Mouse (Mus musculus) ovary, postnatal 10 days (tissue): ENCODE data around the gene Magi2.

Experiments used
- DNase-seq: peaks from one replicate; pipeline ENCODE4 v3.0.0; 2022; ENCODE audit warnings: low spot score

Gene Magi2

DNA sequence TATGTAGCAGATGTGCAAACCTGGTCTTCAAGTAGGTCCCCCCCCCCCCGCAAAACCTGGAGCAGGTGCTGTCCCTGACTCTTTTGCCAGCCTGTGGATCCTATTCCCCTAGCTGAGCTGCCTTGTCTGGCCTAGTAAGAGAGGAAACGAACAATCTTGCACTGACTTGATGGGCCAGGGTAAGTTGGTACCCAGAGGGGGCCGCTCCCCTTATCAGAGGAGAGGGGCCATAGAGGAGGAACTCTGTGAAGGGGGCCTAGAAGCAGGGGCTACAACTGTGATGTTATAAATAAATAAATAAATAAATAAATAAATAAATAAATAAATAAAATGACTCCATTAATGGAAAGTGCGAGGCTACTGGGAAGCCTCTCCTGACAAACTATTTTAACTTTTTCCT, 848.0 kb downstream of the Magi2 start:
- DNase-seq: no peak

GRCm38 (mm10) chr5:20078931-20079330, 852.1 kb downstream of the Magi2 start:
- no peak for DNase-seq

DNA sequence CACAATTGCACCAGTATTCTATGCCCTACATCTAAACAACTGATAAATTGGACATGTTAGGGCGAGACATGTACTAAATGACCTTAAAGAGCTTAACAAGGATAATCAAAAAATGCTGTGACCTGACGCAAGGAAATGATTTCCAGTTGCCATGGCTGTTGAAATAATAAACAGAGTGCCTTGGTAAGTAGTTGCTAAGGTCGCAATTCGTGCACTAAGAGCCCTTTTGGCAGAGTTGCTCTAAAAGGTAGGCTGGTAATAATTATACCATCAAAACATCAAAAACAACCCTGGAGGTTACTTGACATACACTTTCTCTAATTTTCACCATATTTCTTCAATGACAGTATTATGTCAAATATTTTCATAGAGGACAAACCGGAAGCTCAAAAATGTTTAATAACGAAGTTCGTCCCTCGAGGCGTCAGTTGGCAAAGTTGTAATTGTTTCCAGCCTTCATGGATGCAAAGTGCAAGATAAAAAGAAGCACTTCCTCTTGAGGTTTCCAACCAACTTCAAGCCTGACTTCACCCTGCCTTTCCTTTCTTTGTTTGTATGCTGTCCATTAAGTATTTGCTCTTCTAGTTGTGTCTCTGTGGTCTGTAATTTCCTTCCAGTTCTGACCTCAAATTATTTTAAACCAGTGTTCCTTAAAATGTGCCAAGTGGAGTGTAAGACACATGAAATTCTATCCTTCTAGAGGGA, 853.9 kb downstream of the Magi2 start:
- DNase-seq: no peak

DNA sequence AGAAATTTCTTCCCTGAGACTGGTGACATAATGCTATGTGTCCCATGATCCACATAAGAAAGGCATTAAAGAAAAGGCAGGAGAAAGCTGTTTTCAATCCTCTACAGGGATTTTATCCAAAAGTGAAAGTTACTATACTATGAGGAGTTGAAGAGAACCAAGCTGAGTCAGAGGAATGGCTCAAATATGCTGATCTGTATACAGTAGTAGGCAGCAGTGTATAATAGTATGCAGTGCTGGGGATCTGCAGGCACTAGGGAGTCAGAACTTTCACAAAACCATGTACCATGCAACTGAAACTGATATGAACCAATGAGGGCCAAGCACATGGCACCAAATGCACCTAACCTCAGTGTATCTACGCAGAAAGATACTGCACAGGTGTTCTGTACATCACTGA, 855.5 kb downstream of the Magi2 start:
- DNase-seq: no peak

- no peak for DNase-seq
Observed at GRCm38 (mm10) chr5:20087083-20087482, 860.2 kb downstream of the Magi2 start.

DNA sequence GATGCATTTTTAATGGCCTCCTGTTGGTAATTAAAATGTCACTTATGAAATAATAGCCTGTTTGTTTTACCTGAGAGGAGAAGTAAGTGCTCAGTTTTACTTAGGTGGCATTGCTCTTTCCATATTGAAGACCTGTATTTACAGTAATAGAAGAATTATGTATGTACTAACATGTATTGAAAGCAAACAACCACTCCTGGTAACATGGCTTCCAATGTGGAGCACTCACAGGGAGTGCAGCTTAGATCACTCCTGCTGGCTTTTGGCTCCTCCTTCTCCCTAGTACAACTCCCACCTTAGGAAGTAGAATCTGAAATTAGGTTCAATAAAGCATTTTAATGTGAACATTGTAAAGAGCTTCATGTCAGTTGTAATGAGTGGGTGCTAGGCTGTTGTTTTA, 877.0 kb downstream of the Magi2 start:
- DNase-seq: no peak

DNA sequence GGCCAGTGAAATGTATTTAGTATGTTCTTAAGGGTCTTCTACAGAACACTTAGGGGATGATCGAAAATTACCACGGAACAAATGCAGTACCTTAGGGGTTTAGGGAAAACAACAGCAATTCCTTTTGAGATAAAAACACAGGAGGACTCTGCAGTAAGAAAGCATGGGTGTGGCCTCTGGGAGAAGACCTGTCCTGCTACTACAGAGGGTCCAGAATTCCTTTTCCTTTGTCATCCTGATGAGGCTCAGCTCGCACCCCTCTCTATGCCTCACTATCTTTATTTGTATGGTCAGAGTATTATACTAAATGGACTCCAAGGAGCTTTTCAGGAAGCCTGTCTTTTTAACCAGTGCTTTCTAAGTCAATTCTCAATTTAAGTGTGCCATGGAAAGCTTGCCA, 877.7 kb downstream of the Magi2 start:
- DNase-seq: no peak

- no peak for DNase-seq
Observed at GRCm38 (mm10) chr5:20109496-20109895, 882.7 kb downstream of the Magi2 start.

GRCm38 (mm10) chr5:20117156-20117555, 890.3 kb downstream of the Magi2 start:
- DNase-seq: no peak

- no peak for DNase-seq
Observed at GRCm38 (mm10) chr5:20140235-20140634, 913.4 kb downstream of the Magi2 start.

DNA sequence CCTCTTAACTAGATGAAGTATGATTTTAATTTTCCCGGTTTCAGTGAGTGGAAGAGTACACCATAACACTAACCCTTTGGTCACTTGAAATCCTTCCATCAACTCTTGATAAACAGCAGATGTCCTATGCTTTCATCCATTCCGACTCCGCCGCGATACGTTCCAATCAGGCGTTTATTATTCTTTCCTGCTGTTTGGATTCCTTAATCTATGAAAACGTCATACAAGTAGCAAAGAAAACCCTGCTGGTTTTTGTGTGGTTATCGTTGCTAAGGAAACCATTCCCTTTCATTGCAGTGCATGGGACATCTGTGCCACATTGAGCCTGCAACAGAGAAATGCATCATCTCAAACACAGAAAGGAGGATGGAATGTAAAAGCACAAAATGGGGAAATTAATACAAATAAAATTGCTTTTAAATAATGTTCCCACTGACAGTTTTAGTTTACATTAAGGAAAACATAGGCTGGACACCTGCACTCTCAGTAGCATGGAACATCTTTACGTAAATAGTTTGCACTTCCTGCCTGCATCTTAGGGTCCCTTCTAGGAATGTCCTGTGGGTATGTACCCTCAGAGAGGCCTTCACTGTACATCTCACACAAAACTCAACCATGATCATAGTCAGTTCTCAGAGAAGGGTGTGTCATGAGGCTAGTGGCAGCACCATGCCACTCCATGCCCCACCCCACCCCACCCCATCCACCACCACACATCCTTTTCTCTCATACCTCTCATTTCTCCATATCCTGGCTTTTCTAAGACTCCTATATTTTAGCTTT, 914.0 kb downstream of the Magi2 start:
- no peak for DNase-seq

DNA sequence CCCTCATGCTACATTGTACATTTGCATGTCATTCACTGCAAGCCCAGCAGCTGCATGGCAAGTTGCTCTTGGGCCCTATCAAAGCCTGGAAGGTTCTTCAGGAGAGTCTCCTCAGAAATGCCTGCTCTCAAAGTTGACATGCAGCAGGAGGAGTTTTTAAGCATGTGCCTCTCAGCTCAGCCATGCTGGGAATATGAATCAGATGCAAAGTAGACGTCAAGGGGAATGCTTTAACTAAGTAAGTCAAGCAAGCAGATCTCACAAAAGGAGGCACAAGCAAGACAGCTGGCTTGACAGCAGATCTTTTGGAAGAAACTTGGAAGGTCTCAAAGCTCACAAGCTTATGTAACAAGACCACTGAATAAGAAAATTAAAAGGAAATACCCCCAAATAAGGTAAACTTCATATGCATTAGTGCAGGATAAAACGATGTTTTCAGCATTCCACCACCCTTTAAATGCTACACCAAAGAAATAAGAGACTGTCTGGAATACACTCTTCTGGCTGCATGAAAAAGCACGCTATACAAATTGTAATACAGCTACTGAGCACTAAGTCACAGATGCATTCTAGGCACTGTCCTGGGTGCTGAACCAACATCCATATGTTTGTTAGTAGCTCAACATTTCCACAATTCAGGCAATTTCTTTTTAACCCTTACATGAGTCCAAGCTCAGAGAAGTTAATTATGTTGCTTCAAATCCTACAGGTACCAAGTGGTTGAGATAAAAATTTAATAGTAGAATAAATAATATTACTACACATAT, 926.7 kb downstream of the Magi2 start:
- DNase-seq: no peak

DNA sequence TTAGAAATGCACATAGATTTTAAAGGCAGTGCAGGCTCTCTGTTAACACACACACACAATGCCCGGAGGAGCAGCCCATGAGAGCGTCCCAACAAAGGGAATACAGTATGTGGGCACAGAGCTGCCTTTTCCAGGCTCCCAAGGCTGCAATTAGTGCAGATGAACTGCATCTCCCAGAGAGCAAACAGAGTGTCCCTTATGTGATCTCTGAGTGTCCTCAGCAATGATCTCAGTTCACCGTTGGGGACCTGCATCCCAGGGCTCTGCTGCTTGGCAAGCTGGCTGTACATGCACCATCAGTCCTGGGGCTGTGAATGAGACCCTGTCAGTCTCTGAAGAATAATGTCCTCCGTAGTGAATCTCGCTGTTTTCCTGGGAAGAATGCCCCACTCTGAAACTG, 969.9 kb downstream of the Magi2 start:
- DNase-seq: no peak

DNA sequence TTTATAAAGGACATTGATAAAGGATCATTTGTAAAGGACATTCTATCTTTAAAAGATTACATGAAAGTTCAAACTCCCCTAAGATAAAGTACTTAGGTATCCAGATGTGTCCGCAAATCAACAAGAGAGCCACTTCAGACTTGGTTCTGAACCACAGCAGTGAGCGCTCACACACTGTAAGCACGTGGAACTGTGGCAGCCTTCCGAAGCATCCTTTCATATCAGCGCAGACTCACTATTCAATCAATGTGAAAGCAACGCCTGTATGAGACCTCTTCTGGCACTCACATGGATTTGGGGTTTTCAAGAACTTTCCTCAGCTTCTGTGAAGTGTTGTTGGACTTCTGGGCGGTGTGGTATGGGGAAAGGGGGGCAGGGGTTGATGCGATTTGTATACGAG, 970.6 kb downstream of the Magi2 start:
- no peak for DNase-seq

DNA sequence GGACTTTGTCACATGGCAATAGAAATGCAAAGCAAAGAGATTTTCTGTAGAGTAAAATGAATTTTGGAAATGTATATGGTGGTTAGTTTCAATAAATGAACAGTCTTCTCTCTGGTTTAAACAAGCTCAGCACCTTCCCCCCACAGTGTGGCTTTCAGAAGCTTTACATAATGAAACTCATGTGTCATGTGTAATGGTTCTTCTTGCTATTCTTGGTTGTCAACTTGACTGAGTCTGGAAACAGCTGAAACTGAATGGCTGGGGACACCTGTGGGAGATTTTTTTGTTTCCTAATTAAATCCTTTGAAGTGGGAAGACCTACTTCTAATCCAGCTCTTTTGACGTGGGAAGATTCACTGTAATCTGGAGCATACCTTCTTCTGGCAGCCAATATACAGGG, 974.5 kb downstream of the Magi2 start:
- no peak for DNase-seq

DNA sequence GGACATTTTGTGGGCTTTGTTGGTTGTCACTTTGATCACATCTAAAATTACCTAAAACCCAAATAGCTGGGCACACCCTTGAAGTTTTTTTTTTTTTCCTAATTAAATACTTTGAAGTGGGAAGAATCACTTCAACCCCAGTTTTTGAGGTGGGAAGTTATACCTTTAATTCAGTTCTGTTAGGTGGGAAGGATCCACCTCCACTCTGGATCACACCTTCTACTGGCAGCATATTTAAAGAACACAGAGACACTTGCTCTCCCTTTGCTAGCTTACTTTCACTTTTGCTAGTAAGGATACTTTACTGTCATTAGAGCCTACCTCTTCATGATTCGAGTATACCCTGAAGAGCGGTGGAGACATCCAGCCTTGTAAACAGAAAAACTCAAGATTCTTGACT, 981.3 kb downstream of the Magi2 start:
- DNase-seq: no peak

DNA sequence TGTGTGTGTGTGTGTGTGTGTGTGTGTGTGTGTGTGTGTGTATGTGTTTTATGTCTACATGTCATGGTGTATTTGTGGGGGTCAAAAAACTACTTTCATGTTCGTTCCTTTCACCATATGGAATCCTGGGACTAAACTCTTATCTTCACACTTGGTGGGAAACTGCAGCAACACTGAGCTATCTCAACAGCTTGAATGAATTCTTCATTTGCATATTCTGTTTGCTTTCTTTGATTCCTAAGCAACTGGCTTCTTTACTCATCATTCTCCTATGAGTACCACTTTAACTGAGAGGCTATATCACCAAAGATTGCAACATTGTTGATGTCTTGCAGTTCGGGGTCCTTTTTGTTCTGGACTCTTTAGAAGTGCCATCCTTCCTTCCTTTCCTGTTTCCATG, 986.5 kb downstream of the Magi2 start:
- no peak for DNase-seq

DNA sequence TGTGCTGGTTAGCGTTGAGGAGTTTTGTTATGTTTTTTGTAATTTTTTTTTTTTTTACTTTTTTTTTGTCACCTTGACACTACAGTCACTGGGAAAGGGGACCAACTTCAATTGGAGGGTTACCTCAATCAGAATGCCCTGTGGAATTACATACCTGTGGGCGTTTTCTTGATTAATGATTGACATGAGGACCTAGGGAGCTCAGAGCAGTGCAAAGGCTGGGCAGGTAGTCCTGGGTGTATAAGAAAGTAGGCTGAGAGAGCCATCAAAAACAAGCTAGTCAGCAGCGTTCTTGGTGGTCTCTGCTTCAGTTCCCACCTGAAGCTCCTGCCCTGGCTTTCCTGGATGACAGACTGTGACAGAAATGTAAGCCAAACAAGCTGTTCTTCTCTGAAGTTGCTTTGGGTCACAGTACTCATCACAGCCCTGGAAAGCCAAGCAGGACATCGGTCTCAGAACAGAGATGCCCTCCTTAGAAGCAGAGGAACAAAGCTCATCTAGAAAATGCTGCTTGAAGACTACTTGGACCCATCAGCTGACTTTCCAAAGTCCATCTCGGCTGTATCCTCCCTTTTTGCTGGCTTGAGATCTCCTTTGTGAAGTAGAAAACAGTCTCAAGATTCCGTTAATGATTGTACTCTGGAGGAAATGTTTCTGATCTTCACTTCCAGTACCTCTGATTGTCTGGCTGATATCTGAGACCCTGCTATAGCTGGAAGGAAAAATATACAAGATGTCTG, 999.8 kb downstream of the Magi2 start:
- no peak for DNase-seq

GRCm38 (mm10) chr5:20227912-20228762, 1001.3 kb downstream of the Magi2 start:
- no peak for DNase-seq

- DNase-seq: no peak
Observed at GRCm38 (mm10) chr5:20231908-20232307, 1005.1 kb downstream of the Magi2 start.

DNA sequence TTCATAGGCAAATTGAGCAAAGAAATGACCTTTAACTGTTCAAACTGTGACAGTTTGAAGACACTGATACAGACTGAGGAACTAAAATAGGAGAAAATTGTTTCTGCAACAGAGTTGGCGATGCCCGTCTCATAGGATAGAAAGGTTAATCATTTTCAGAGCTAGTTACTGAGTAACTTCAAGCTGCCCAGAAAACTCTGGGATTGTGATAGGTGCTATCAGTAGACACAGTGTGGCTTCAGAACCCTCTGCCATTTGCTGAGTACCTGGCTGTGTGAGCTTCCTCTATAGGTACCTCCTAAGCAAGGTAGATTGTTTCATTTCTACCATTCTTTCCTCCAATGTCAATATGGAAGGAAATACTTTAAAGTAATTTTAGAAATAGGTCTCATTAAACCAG, 1014.7 kb downstream of the Magi2 start:
- DNase-seq: no peak
